ENCODE assay signal across 8 mouse cellular contexts in the genomic region with DNA sequence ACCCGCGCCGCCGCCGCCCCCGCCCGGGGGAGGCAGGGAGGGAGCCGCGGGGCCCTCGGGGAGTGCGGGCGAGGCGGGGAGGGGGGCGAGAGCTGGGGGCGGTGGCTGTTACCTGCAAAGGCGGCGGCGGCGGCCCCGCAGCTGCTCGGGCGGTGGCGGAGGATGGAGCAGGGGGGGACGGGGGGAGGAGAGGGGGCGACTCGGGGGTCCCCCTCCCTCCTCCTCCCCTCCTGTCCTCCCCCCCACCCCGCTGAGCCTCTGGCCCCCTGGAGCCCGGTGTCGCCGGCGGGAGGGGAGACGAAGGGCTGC. TPM values are rescaled to one million over a fixed set of nuclear protein-coding genes. Genes with fewer than 3 reads are reported as not detected.
DNase-seq lines count a peak whose midpoint lies in the region; ATAC-seq and TF ChIP-seq lines count a peak whose summit lies in the region.

A gene (minus strand): TSS at position 170 of the 309 bp plus-strand sequence.

- H3K27me3 ChIP-seq in testis, adult 2 months (ENCODE audit: control insufficient read depth, insufficient read depth, low read length), result no peaks in the 10 kb centered on the region
- H3K27me3 ChIP-seq in heart, embryonic 11.5 days (ENCODE audit: control insufficient read depth, insufficient read depth, low read length), result 0 out of 2 replicates have a peak, but pooled peaks cover 2% of the 10 kb centered on the region
- H3K27me3 ChIP-seq in midbrain, embryonic 12.5 days, result peaks cover 4% of the 10 kb centered on the region; the same call in 1 of the 2 replicates

- ATAC-seq in common myeloid progenitor, adult 5-6 weeks (replicated peaks; ENCODE audit: low read depth, poor library complexity, severe bottlenecking), result no peak
- ATAC-seq in heart, embryonic 11.5 days (replicated peaks; ENCODE audit: insufficient number of reproducible peaks, low FRiP score, low TSS enrichment), result peak; percentile 55
- peak; percentile 48 for ATAC-seq in midbrain, embryonic 12.5 days (ENCODE audit: low FRiP score, low read depth)

- peak within 1 kb of the TSS; percentile 95 for H3K9ac ChIP-seq in heart, embryonic 11.5 days (ENCODE audit: low read depth, low read length)
- peak within 1 kb of the TSS; percentile 96 for H3K9ac ChIP-seq in midbrain, embryonic 12.5 days (replicated peaks)

- H3K4me3 ChIP-seq in testis, adult 2 months (ENCODE audit: control insufficient read depth, low read depth, low read length), result peak within 1 kb of the TSS; percentile 92
- peak within 1 kb of the TSS; percentile 97 for H3K4me3 ChIP-seq in heart, embryonic 11.5 days (ENCODE audit: low read depth, low read length)
- peak within 1 kb of the TSS; percentile 99 for H3K4me3 ChIP-seq in midbrain, embryonic 12.5 days

- H3K4me1 ChIP-seq in testis, adult 2 months (ENCODE audit: control insufficient read depth, insufficient read depth, low read length), result peaks cover 6% of the 10 kb centered on the region
- peaks cover 7% of the 10 kb centered on the region; the same call in 1 of the 2 replicates for H3K4me1 ChIP-seq in heart, embryonic 11.5 days (ENCODE audit: control insufficient read depth, insufficient read depth, low read length)
- H3K4me1 ChIP-seq in midbrain, embryonic 12.5 days, result peaks cover 21% of the 10 kb centered on the region

- no peak for TF ChIP-seq CTCF in testis, adult 2 months (IDR thresholded peaks at IDR 0.05; ENCODE audit: control insufficient read depth, insufficient read depth, insufficient replicate concordance, low read depth, low read length)

- H3K27ac ChIP-seq in testis, adult 2 months (ENCODE audit: control insufficient read depth, insufficient read depth, low read depth, low read length), result peak within 1 kb of the TSS; percentile 89
- peak within 1 kb of the TSS; percentile 96 for H3K27ac ChIP-seq in heart, embryonic 11.5 days (ENCODE audit: low read depth, low read length)
- peak within 1 kb of the TSS; percentile 100 for H3K27ac ChIP-seq in midbrain, embryonic 12.5 days (replicated peaks)

- WGBS in heart, embryonic 11.5 days (ENCODE audit: insufficient replicate concordance), result 0% methylated on average over 2 of the region's 32 CpGs
- WGBS in midbrain, embryonic 12.5 days, result 0% methylated on average over 8 of the region's 32 CpGs

- H3K36me3 ChIP-seq in testis, adult 2 months (ENCODE audit: control insufficient read depth, insufficient read depth, low read length), result no peaks in the 10 kb centered on the region
- no peaks in the 10 kb centered on the region for H3K36me3 ChIP-seq in heart, embryonic 11.5 days (ENCODE audit: control insufficient read depth, insufficient read depth, low read length)
- H3K36me3 ChIP-seq in midbrain, embryonic 12.5 days, result no peaks in the 10 kb centered on the region

- TF ChIP-seq POLR2A in testis, adult 2 months (IDR thresholded peaks at IDR 0.05; ENCODE audit: control insufficient read depth, low read depth, low read length), result no peak

- DNase-seq in testis, postnatal 14 days (ENCODE audit: low spot score), result no peak
- no peak for DNase-seq in left cerebral cortex, adult 8-10 months (ENCODE audit: low spot score in 2 of 2)
- DNase-seq in right cerebral cortex, postnatal 14 days, result no peak
- DNase-seq in kidney, adult 9 months, result no peak

- H3K4me2 ChIP-seq in heart, embryonic 11.5 days, result peak within 1 kb of the TSS; percentile 93
- peak within 1 kb of the TSS; percentile 91 for H3K4me2 ChIP-seq in midbrain, embryonic 12.5 days (replicated peaks)

- H3K9me3 ChIP-seq in heart, embryonic 11.5 days (replicated peaks; ENCODE audit: control insufficient read depth, low read length), result no peaks in the 10 kb centered on the region
- H3K9me3 ChIP-seq in midbrain, embryonic 12.5 days, result no peaks in the 10 kb centered on the region

RNA-seq across cellular contexts. Expression of the gene that starts here (rescaled TPM):
- 5.4 and 6.2 TPM in 2 replicates for polyA plus RNA-seq in testis, adult 2 months (2012; rRNA removed)
- 67.3 and 70.5 TPM in 2 replicates for total RNA-seq in common myeloid progenitor, adult 5-6 weeks (2017)
- 7.1 and 8.4 TPM in 2 replicates for polyA plus RNA-seq in heart, embryonic 11.5 days (2014; fragmentation: Nextera tagmentation; extraction: Ambion mirVana)
- total RNA-seq in left cerebral cortex, adult 8-10 months (2022), result 100 to 1,000 TPM; 227 to 296 (median 251) TPM
- polyA plus RNA-seq in midbrain, embryonic 12.5 days (2016; fragmentation: Nextera tagmentation; extraction: Ambion mirVana), result 32.1 and 32.5 TPM in 2 replicates
